Mouse (Mus musculus) cerebellum, adult 11 months (tissue): ENCODE data around the gene Peg10.
A peak's percentile ranks its signal among the peaks of the same experiment; 100 is the strongest.

Experiments
- DNase-seq: peaks from one replicate; pipeline ENCODE4 v3.0.0; 2022

The Peg10 gene

DNA sequence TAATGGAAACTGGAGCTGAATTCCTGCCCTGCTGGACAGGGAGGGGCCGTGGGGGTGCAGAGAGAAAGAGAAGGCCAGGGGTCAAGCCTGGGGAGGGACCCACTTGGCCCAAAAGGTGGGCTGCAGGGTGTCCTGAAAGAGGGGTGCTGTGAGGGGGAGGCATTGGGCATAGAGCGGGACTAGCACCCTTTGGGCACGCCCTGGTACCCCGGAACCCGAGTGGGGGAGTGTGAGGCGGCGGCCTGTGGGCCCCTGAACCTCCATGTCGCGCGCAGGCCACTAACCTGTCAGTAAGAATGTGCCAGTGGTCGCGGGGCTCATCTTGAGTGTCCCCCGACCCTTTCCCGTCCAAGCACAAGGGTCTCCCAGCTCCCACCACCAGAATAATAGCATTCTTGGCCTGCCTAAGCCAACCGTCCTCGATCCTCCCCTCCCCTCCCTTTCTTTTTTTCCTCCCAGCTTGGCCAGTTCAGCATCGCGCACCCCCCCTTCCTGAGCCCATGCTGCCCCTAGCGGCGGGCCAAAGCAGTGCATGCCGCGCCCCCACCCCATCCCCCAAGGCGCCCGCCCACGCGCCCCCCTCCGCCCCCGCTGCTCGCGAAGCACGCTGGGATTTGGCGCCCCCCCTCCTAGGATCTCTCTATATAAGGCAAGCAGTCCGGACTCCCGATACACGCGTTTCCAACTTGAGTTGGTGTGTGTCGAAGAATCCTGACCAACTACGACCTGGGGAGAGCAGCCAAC, at the start of gene Peg10, which contains the start of gene Sgce:
Gene Peg10, plus strand, starts transcription at position 611 of the 744 bp plus-strand sequence.
Gene Sgce, minus strand, starts transcription at position 512 of the 744 bp plus-strand sequence.
- peak; percentile 62 for DNase-seq

DNA sequence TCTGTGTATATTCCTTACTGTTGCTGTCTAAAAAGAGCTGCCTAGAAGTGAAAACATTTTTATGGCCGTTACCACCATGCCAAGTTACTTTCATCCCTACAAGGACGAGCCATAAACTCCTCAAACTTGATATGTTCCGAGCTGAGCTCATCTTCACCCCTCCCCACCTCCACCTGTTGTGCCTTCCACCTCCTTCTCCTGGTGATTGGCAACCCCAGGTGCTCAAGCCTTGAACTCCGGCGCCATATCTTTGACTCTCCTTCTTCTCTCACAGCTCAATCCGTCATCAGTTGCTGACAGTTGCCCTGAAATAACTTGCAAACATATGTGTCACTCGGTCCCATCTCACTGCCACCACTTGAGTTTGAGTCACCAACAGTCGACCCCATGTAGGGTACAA, 45.5 kb upstream of the Peg10 start:
- DNase-seq = no peak

DNA sequence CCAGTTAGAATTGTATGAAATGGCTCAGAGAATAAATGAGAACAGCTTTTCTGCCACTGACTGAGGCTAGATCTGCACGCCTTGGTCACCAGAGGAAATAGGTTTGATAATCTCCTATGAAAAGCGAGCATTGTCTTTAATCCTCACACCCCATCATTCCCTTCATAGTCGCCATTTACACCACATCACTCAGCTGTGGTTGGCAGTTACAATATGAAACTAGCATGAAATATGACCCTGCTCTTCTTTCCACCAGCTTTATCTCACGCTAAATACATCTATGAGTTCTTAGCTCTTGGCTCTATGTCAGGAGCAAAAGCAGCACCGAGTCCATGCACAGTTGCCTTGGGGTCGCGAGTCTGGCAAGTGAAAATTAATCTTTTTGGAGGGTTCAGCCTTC, 43.2 kb upstream of the Peg10 start:
- no peak for DNase-seq

DNA sequence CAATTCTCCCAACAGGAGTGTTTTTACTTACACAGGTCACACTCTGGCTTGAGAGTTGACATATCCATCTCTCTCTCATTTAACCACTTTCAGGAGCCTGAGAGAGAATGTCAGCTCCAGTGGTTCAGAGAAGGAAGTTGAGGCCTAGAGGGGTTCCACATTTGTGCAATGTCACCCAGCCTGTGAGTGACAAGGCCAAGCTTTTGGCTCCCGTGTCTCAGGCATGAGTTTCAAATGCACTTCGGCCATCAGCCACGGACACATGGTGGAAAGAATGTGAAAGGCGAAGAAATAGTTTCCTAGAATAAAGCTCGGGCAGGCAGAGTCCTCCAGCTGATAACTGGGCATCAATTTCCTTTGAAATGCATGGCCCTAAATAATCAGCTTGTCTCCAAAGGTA, 40.7 kb upstream of the Peg10 start:
- DNase-seq = no peak

DNA sequence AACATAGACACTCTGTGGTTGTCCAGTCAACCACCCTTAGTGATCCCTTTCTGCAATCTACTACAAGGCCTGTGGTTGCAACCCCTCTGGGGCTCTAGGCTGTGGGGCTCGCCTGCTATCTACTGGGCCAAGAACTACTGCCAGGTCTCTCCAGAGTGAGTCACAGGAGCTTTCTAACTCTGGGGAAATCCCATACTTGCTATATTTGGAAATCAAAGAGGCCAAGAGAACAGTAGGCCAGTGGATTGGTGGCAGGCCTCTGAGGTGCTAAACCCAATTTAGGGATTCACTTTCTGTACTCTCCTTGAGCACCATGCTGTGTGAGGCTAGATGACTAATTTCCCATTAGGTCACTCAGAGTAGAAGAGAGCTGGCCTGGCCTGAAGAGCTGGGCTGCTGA, 38.1 kb upstream of the Peg10 start:
- DNase-seq = no peak

DNA sequence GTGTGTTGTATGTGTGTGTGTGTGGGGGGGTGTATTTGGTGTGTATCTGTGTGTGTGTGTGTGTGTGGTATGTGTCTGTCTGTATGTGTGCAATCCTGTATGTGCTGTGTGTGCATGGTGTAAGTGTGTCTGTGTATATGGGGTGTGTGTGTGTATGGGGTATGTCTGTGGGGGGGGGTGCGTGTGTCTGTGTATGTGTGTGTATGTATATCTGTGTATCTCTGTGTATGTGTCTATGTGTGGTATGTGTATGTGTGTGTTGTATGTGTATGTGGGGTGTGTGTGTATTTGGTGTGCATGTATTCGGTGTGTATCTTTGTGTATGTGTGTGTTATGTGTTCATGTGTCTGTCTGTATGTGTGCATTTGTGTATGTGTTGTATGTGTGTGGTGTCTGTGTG, 30.9 kb upstream of the Peg10 start:
- DNase-seq = no peak

DNA sequence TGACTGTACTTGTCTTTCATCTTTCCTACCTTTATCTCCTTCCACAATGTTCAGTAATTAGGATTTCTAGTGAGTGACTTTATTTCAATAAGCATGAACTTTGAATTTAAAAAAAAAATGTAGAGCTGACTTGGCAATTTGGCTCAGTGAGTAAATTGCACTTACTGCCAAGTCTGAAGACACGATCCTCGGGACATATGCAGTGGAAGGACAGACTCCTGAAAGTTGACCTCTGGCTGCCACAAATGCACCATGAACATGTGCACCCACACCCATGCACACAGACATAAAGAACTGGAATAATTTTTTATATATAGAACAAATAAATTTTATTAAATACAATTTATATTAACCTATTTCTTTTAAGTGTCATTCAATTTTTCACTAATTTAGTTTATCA, 29.8 kb upstream of the Peg10 start:
- no peak for DNase-seq

DNA sequence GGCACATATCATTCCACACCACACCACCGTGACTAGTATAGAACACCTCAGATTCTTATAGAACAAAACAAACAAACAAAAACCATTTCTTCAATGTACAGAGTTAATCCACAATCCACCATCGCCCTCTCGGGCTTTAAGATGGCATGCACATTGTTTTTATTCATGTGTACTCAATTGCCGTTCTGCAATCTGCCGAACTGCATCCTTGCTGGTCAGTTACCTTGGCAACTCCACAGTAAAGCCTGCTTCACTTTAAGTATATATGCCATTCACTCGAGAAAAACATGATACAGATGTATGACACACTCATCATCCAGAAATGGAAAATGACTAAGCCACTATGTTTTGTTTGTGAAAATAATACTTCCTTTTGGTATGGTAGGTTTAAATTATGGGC, 25.0 kb upstream of the Peg10 start:
- no peak for DNase-seq

DNA sequence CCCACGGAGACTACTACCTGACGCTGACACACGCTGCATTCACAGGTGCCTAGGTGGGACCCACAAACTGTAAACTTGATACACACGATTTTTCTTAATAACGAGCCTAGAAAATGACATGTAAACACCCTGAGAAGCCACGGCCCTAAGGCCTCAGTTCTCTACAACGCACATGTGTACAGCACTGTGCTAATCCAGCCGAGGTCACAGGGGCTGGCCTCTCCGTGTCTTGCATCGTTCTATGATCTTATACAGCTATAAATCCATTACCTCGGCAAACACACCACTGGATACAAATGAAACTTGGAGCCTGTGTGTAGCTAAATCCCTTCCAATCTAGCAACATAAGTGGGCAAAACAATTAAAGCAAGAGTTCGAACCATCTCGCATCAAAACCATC, 24.4 kb upstream of the Peg10 start:
- no peak for DNase-seq

DNA sequence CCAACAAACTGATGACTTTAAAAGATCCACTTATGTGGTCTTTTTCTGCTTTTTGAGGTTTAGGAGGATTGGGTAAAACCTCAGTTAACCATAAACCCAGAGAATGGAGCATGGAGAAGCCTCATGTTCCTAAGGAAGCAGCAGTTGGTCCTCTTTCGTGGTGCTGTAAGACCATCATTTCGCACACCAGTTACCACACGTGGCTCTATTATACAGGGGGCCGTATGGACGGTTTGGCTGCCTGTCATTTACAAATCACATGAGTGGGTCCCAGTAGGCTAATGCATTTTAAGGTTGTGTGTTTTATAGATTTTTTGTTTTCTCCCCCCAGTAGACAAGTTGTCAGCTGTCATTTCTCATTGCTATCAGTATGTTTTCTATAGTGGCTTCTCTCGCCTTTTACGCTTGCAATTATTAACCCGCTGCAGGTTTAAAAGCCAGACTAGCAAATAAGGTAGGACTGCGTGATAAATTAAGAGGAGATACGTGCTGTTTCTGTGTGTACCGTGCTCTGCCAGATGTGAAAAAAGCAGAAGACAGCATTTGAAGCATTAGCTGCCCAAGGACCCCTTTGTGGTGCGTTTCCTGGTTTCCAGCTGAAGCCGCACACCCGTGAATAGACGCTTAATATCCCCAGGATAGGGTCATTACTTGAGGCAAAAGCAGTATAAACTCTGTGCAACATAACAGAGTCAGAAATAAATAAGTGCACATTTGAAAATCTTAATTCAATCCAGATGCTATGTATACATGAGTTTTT, 22.9 kb upstream of the Peg10 start:
- no peak for DNase-seq

DNA sequence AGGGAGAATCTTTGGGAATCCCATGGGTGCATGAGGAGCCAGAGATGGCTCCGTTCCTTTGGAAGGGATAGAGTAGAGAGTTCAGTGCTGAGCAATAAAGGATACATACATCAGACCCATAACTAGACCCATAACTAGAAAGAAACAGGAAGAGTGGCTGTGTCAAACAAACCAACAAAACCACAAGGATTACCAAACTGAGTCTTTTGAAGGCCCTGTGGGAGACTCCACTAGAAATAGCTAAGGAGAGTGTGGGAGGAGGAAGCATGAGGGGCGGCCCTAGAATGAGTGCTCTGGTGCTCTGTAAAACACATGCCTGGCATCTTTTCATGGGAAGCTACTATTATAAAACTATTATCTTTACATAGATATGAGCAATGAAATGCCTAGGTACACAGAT, 18.8 kb upstream of the Peg10 start:
- no peak for DNase-seq

DNA sequence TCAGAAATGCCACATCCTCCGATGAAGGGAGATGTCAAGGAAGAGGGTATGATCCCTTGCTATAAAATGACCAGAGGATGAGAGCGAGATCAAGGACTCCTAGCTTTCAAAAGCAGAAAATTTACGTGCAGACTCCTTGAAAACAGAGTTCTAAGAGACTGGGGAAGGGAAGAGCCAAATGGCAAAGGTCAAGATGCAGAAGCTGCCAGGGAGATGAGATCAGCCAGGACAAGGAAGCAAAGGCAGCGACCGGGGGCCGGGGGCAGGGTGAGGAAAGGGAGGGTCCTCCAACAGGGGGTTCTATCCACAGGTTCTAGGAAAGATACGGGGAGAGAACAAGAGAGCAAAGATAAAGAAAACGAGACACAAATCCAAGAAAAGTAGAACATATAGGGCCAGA, 15.4 kb upstream of the Peg10 start:
- no peak for DNase-seq

DNA sequence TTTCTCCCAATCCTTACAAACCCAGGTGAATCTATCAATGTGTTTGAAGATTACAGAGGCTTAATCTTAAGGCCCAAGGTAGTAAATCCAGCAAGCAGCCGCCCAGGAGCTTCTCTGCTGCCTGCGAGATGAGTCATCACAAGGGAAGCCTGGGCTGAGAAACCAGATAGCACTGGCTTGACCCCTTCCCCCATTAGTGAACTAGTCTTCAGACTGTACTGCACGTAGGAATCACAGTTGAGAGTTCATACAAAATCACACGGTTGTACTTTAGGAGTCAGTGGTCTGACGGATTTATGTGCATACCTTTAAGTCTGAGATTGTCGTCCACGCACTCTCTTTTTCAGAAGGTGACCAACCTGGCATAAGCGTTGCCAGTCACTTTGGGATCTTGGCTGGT, 13.9 kb upstream of the Peg10 start:
- DNase-seq = no peak

DNA sequence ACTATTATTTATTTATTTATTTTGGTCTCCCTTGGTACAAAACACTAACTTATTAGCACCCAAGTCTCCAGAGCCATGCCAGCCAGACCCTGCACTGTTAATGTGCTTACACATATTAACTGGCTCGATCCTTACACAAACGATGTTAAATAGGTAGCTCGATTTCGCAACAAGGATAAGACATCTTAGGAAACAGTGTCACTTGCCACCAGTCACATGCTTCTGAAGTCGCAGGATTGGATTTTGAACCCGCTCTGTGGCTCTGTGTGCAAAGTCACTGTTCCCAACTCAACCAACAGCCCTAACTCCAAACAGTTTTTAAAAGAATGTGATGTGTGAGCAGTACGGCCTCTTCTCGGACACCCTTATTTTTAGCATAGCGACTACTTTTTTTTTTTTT, 10.7 kb upstream of the Peg10 start:
- no peak for DNase-seq

DNA sequence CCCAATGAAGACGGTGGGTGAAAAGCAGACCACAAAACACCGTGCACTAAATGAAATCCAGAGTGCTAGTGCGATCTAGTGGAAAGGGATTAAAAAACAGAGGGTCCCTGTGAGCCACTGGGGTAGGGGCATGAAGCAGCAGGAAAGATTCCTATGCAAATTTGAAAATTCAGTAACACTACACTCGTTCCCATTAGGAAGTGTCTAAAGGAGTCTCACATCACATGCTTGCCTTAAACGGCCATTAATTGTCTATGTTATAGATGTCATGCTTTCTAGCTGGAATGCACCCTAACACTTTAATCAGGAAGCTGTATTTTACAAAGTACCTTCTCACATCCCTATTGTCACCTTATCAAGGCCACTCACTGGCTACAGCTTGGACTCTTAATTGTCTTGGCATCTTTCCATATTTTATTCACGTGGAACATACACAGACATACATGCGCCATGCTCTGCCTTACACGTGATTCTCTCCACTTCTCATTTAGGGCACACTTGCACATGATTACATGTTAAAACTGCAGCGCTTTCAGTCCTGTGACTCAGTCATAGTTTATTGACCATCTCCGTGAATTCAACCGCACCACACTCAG, 9.0 kb upstream of the Peg10 start:
- no peak for DNase-seq

DNA sequence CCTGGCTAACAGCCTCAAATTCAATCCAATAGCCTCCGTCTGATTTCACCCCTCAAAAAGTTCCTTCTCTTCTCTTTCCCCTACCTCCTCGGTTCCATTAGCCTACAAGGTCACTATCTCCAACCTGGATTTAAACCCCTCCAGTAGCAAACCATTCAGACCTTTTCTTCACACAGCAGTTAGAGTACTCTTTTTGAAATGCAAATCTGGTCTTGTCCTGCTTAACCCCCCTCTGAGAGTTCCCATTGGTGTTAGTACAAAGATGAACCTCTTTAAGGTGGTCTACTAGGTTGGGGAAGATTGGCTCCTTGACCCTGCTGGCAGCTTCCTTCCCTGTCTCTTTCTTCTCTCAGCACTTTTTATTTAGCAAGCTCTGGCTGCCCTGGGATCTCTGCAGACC, 8.4 kb upstream of the Peg10 start:
- no peak for DNase-seq

DNA sequence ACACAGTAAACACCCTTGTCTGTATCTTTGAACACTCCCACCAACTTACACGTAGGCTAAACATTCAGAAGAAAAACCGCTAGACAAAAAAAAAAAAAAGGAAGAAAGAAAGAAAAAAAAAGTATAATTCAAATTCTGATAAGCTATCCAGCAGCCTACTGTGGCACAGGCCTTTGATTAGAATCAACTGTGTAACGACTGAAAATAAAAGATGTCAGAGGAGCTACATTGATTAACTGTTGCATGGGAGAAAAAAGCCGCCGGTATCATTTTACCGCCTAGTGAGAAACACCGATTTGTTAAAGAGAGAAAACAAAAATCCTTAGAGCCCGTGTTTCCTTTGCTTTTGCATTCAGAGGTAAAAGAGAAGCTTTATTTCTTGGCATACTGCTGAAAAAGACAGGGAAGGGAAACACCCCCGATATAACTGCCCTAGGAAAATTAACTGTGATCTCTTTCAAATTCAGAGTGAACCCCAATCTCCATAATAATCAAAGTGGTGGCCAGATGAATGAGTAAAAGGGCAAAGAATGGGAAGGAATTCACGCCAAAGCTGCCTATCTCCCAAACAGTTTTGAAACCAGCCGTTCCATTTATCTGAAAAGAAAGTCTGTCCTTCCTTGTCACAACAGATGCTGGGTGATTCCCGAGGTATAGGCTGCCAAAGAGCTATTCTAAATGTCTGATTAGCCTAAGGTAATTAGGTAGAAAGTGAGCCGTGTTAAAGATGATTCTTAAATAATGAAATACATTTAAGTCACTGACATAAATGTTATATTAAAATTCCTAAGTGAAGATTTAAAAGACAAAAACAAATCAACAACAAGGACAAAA, 7.4 kb upstream of the Peg10 start:
- DNase-seq = no peak

DNA sequence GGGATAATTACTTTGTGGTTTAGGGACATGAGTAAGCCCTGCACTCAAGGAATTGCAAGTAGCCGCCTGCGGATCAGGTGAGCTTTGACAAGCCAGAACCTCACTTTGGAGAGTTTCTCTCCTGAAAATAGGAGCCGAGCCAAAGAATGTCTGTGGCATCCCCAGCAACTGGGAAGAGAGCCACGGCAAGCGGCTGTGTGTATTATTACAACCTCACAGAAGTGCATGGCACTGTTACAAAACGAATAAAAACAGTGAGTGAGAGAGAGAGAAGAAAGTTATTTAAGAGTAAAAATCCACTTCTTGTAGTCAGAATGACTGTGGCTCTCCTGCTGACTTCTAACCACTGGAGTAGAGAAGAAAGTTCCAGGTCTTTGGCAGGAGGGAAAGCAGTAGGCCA, 6.6 kb upstream of the Peg10 start:
- peak; percentile 12 for DNase-seq

DNA sequence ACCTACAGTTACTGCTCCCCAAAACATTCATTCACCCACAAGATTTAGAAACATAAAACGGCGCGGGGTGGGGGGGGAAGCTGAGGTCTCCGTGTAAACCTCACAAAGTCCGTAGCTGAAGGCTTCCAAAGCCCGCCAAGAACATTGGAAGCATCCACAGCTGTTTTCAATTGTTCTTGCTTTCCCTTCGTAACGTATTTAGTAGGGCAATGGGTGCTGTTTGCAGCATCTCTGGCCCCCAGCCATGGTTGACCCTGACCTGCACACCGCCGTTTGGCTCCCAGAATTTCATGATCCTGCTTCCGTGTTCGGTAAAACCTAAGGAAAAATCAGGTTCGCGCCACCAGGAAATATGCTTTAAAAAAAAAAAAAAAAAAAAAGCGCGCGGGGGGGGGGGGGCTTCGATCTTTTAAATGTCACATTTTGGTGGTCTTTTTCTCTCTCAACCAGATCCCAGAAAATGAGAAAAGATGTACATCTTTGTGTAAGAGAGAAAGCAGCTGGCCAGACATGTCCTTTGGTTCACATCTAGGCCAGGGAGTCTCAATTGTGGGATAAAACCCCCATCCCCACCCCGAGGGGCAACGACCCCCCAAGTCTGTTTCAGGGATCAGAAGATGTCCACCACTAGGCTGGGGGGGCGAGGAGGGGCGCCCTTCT, 940 bp upstream of the Peg10 start:
- peak; percentile 19 for DNase-seq

DNA sequence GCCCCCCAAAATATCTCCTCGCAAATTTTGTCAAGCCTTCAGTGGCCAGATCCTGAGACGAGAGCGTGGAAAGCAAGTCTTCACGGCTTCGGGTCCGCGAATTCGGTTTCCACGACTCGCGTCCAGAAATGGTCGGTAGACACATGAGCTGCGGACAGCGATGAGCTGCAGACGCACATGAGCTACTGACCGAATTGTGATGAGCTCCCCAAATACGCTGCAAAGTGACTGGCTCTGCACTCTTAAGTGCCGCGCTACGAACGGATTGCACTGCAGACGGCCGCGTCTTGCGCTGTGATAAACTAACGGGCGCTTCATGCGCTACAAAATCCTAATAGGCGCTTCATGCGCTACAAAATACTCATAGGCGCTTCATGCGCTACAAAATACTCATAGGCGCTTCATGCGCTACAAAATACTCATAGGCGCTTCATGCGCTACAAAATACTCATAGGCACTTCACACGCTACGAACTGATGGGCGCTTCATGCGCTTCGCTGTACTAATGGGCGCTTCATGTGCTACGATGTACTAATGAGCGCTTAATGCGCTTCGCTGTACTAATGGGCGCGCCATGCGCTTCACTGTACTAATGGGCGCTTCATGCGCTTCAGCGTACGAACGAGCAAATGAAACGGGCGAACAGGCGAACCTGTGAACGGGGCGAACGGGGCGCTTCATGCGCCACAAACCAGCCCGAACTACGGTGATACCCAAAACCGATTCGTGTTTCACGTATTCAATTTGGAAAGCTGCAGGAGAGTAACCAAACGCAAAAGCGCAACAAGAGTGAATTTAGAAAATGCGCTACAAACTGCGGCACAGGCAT, 785 bp downstream of the Peg10 start:
- DNase-seq = peak; percentile 30

DNA sequence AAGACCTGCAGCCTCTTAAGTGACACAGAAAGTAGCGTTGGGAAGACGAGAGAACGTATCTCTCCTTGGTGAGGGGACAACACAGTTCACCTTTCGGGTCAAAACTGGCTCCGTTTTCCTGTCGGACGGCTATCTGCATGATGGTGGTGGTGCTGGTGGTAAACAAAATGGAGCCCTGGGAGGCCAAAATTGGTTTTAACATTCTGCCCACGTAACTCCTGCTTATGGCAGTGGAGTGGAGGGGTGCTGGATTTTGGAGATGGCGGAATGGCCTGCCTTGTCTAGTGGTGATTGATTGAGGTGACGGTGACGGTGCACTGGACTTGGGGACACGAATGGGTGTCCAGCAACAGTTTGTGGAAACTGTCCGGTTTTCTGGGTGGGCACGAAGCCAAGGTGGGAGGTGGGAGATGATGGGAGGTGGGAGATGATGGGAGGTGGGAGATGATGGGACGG, 1.4 kb downstream of the Peg10 start:
- peak; percentile 58 for DNase-seq

DNA sequence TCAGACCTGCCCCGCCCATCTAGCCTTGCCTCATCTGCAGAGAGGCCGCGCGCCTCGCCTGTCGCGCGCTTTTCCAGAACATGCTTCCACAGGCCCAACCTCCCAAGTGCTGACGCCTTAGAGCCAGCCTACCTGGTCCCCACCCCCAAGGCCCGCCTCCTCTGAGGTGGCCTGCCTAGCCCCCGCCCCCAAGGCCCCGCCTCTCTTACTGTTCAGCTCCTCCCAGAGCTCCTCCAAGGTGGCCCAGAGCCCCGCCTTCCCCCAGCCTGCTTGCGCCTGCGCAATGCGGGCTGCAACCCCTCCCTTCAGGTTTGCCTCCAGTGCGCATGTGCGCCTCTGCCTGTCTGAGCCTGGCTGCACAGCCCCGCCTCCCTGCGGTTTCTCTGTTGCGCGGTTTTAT, 2.0 kb downstream of the Peg10 start:
- peak; percentile 96 for DNase-seq
